Mouse (Mus musculus) bone marrow macrophage, adult 2 months (primary cell): ENCODE measurements around the gene Rufy3. TPM values are rescaled to one million over a fixed set of nuclear protein-coding genes. Genes with fewer than 3 reads are reported as not detected.
A peak's percentile ranks its signal among the peaks of the same experiment; 100 is the strongest.

Experiments
- H3K27ac ChIP-seq: 2 replicates; pipeline ENCODE4 v1.5.1; 2012; ENCODE audit warnings: low read depth, low read length; ENCODE audit not compliant: insufficient read depth
- H3K4me1 ChIP-seq: 2 replicates; pipeline ENCODE4 v1.6.1; 2012; ENCODE audit warnings: low read length; ENCODE audit not compliant: control insufficient read depth, insufficient read depth
- H3K4me3 ChIP-seq: 2 replicates; pipeline ENCODE4 v1.5.1; 2012; ENCODE audit warnings: mild to moderate bottlenecking, low read length, moderate library complexity; ENCODE audit not compliant: insufficient read depth
- CTCF ChIP-seq: IDR thresholded peaks from 2 replicates; pipeline ENCODE4 v1.5.1; 2012; ENCODE audit warnings: low read depth, mild to moderate bottlenecking, low read length, moderate library complexity
- POLR2A ChIP-seq: IDR thresholded peaks from 2 replicates; pipeline ENCODE4 v1.6.1; 2012; ENCODE audit warnings: mild to moderate bottlenecking, low read depth, low read length, borderline replicate concordance
- polyA plus RNA-seq: library from polyadenylated mRNA; stranded (reverse); fragments of >200 nt; gene quantifications from 2 replicates; pipeline ENCODE4 v1.2.4, GENCODE M21; 2012; ENCODE audit not compliant: missing spikeins, insufficient read depth, insufficient read length

The Rufy3 gene
- polyA plus RNA-seq, 1 experiment: 38.1 TPM

- Histone ChIP-seq H3K4me3 (no peak overlapping the region), H3K4me1 (peaks cover 36% of the 10 kb centered on the region), H3K27ac (peak overlapping the region; percentile 13; the same call in 1 of the 2 replicates)
- TF ChIP-seq POLR2A (no peak), CTCF (no peak)
These were observed 64.3 kb downstream of the Rufy3 start for GRCm38 (mm10) chr5:88629125-88629524.

DNA sequence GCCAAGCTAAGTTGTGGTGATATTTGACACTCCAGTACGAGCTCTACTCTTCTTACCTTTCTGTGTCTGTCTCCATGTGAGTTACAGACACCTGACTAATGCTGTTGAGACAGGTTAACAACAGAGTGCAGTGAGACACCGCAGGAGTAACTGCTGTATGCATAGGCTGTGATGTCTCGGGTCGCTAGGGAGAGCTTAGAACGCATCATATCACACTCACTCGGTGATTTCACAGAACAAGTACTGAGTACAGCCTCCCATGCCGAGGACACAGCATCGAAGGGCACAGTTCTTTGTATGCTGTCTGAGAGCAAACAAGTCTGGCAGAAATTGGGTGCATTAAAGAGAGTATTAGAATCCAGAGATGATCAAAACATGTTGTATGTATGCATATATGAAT lies 65.1 kb downstream of the Rufy3 start:
- no peak for TF ChIP-seq POLR2A
- no peak for TF ChIP-seq CTCF
- H3K4me3 ChIP-seq: no peak overlapping the region

GRCm38 (mm10) chr5:88630883-88631282 lies 66.0 kb downstream of the Rufy3 start:
- Histone ChIP-seq H3K4me1 (peaks cover 36% of the 10 kb centered on the region), H3K27ac (peak overlapping the region; percentile 99), H3K4me3 (no peak overlapping the region)
- no peak for TF ChIP-seq CTCF
- TF ChIP-seq POLR2A: no peak

More for the DNA sequence above, 65.1 kb downstream of the Rufy3 start:
- peak overlapping the region; percentile 99 for H3K27ac ChIP-seq
- H3K4me1 ChIP-seq: peaks cover 36% of the 10 kb centered on the region

DNA sequence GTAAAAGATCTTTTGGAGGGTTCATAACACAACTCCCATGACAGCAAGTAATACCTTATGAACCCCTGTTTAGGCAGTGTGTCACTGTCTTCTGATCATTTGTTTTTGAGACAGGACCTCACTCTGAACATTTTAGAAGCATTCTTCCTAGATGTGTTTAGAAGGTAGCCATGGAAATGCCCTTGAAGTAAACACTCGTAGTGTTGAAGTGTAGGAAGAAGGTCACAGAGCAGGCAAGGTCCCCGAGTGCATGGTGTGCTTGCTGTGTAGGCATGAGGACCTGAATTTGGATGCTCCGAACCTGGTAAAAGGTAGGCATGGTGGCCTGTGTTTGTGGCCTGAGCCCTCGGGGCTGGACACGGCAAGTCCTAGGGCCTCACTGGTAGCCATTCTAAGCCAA lies 66.7 kb downstream of the Rufy3 start:
- H3K4me1 ChIP-seq: peaks cover 36% of the 10 kb centered on the region
- H3K27ac ChIP-seq: peak overlapping the region; percentile 97
- H3K4me3 ChIP-seq: no peak overlapping the region
- TF ChIP-seq POLR2A (no peak), CTCF (no peak)

GRCm38 (mm10) chr5:88632463-88632862 lies 67.6 kb downstream of the Rufy3 start:
- Histone ChIP-seq H3K4me3 (no peak overlapping the region), H3K27ac (peak overlapping the region; percentile 97), H3K4me1 (peaks cover 36% of the 10 kb centered on the region)
- TF ChIP-seq POLR2A (no peak), CTCF (no peak)

GRCm38 (mm10) chr5:88634076-88634475 lies 69.2 kb downstream of the Rufy3 start:
- no peak overlapping the region for H3K27ac ChIP-seq
- TF ChIP-seq CTCF: no peak
- TF ChIP-seq POLR2A: no peak
- H3K4me3 ChIP-seq: no peak overlapping the region
- H3K4me1 ChIP-seq: peaks cover 28% of the 10 kb centered on the region

DNA sequence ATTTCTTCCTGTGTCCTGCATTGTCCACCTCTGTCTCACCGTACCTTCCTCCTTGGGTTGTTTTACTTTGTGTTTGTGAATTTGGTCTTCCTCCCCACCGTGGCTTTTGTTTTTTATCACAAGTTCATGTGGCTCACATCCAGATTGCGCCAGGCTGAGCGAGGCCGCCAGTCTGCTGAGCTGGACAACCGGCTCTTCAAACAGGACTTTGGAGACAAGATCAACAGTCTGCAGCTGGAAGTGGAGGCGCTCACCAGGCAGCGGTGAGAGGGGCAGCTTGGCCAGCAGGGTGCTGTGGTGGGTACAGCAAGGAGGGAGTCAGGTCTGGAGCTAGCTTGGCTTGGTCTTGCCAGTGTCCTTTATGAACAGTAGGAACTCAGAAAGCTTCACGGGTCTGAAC lies 77.9 kb downstream of the Rufy3 start:
- H3K27ac ChIP-seq: no peak overlapping the region
- TF ChIP-seq CTCF (no peak), POLR2A (no peak)
- no peak overlapping the region for H3K4me3 ChIP-seq

GRCm38 (mm10) chr5:88643491-88643890 lies 78.7 kb downstream of the Rufy3 start:
- Histone ChIP-seq H3K27ac (no peak overlapping the region), H3K4me3 (no peak overlapping the region), H3K4me1 (no peaks in the 10 kb centered on the region)
- no peak for TF ChIP-seq CTCF
- TF ChIP-seq POLR2A: no peak

More for the DNA sequence above, 77.9 kb downstream of the Rufy3 start:
- no peaks in the 10 kb centered on the region for H3K4me1 ChIP-seq

GRCm38 (mm10) chr5:88644901-88645300 lies 80.1 kb downstream of the Rufy3 start:
- Histone ChIP-seq H3K27ac (no peak overlapping the region), H3K4me1 (no peaks in the 10 kb centered on the region), H3K4me3 (no peak overlapping the region)
- TF ChIP-seq POLR2A: no peak
- TF ChIP-seq CTCF: no peak

DNA sequence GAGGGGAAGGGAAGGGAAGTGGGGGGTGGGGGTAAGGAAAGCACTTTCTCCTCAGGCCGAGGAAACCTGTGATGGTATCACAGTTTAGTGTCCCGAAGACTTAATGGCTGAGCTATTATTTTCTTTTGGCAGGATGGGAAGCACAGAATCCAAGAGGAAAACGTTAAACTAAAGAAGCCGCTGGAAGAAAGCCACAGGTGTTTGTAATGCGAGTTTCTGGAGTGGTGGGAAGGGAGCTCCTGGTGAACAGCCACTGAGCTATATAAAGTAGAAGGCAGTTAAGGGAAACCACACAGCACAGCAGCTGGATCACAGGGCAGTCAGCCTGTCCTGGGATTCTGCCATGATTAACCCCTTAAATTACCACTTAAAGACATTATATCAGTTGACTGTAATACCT lies 80.6 kb downstream of the Rufy3 start:
- no peak overlapping the region for H3K27ac ChIP-seq
- H3K4me3 ChIP-seq: no peak overlapping the region
- no peak for TF ChIP-seq CTCF
- no peak for TF ChIP-seq POLR2A
- no peaks in the 10 kb centered on the region for H3K4me1 ChIP-seq
